ENCODE assay signal across 8 mouse cellular contexts in genomic region chr4:133754238-133754637, GRCm38 (mm10). TPM values are rescaled to one million over a fixed set of nuclear protein-coding genes. Genes with fewer than 3 reads are reported as not detected.
DNase-seq lines count a peak whose midpoint lies in the region; ATAC-seq and TF ChIP-seq lines count a peak whose summit lies in the region.

No protein-coding gene starts in this region.

- peak; percentile 95 for DNase-seq in 416B (ENCODE audit: low read depth)
- DNase-seq in adrenal gland, postnatal 4 days (ENCODE audit: low spot score in 2 of 2) = peak; percentile 93 to 97
- peak; percentile 99 to 100 for DNase-seq in heart, adult 2 months
- DNase-seq in kidney, adult 2 months = peak; percentile 99
- DNase-seq in limb, embryonic 11.5 days (ENCODE audit: low spot score) = peak; percentile 99
- DNase-seq in midbrain, embryonic 14.5 days = peak; percentile 98
- peak; percentile 99 for DNase-seq in spleen, adult 12 weeks (ENCODE audit: low spot score)

- H3K27ac ChIP-seq in embryonic facial prominence, embryonic 13.5 days = peak overlapping the region; percentile 100
- H3K27ac ChIP-seq in heart, adult 2 months = peak overlapping the region; percentile 98
- peak overlapping the region; percentile 79 for H3K27ac ChIP-seq in kidney, adult 2 months (ENCODE audit: insufficient read depth, low read depth, low read length)
- H3K27ac ChIP-seq in limb, embryonic 11.5 days (replicated peaks; ENCODE audit: low read depth, low read length) = peak overlapping the region; percentile 99
- peak overlapping the region; percentile 100 for H3K27ac ChIP-seq in midbrain, embryonic 14.5 days (replicated peaks; ENCODE audit: low read depth, low read length)

- peak; percentile 91 for TF ChIP-seq EP300 in heart, adult 2 months (IDR thresholded peaks at IDR 0.05; ENCODE audit: insufficient read depth, low read depth, low read length)

- intact Hi-C loops in heart, adult 2 months (cut with DNase I) = loop anchor here (1.0 kb wide), 1 partner anchor 59 kb away; no protein-coding TSS in a partner anchor

- no peaks in the 10 kb centered on the region for H3K27me3 ChIP-seq in embryonic facial prominence, embryonic 13.5 days
- no peaks in the 10 kb centered on the region for H3K27me3 ChIP-seq in heart, adult 2 months (ENCODE audit: control insufficient read depth, insufficient read depth, low read length)
- H3K27me3 ChIP-seq in kidney, adult 2 months (replicated peaks; ENCODE audit: control insufficient read depth, insufficient read depth, low read length) = no peaks in the 10 kb centered on the region
- H3K27me3 ChIP-seq in limb, embryonic 11.5 days (ENCODE audit: control insufficient read depth, insufficient read depth, low read length) = no peaks in the 10 kb centered on the region
- no peaks in the 10 kb centered on the region for H3K27me3 ChIP-seq in midbrain, embryonic 14.5 days (ENCODE audit: control insufficient read depth, insufficient read depth, low read length)

- peak; percentile 44 for TF ChIP-seq CTCF in heart, adult 2 months (IDR thresholded peaks at IDR 0.05)
- no peak for TF ChIP-seq CTCF in kidney, adult 2 months (conservative IDR thresholded peaks at IDR 0.05; ENCODE audit: insufficient read depth, insufficient read length, low read depth, low read length)

- H3K4me1 ChIP-seq in embryonic facial prominence, embryonic 13.5 days = peaks cover 37% of the 10 kb centered on the region
- peaks cover 12% of the 10 kb centered on the region for H3K4me1 ChIP-seq in heart, adult 2 months (ENCODE audit: control insufficient read depth, insufficient read depth, low read length)
- H3K4me1 ChIP-seq in kidney, adult 2 months (ENCODE audit: control insufficient read depth, insufficient read depth, low read length) = peaks cover 26% of the 10 kb centered on the region
- peaks cover 22% of the 10 kb centered on the region for H3K4me1 ChIP-seq in limb, embryonic 11.5 days (ENCODE audit: control insufficient read depth, insufficient read depth, low read length)
- peaks cover 35% of the 10 kb centered on the region for H3K4me1 ChIP-seq in midbrain, embryonic 14.5 days (ENCODE audit: control insufficient read depth, insufficient read depth, low read length)

- TF ChIP-seq POLR2A in heart, adult 2 months (IDR thresholded peaks at IDR 0.05; ENCODE audit: insufficient read depth, low read depth, low read length) = peak; percentile 58
- peak; percentile 58 for TF ChIP-seq POLR2A in kidney, adult 2 months (IDR thresholded peaks at IDR 0.05; ENCODE audit: low read depth, low read length)

- H3K9ac ChIP-seq in embryonic facial prominence, embryonic 13.5 days = peak overlapping the region; percentile 100
- H3K9ac ChIP-seq in heart, adult 2 months (ENCODE audit: low read depth, low read length) = peak overlapping the region; percentile 98
- H3K9ac ChIP-seq in limb, embryonic 11.5 days (ENCODE audit: low read length) = peak overlapping the region; percentile 100
- H3K9ac ChIP-seq in midbrain, embryonic 14.5 days (replicated peaks; ENCODE audit: low read length) = peak overlapping the region; percentile 100

- peaks cover 2% of the 10 kb centered on the region for H3K36me3 ChIP-seq in embryonic facial prominence, embryonic 13.5 days
- peaks cover 10% of the 10 kb centered on the region; the same call in 1 of the 2 replicates for H3K36me3 ChIP-seq in heart, adult 2 months (ENCODE audit: control insufficient read depth, insufficient read depth, low read length)
- H3K36me3 ChIP-seq in kidney, adult 2 months (ENCODE audit: control insufficient read depth, insufficient read depth, low read length) = no peaks in the 10 kb centered on the region
- H3K36me3 ChIP-seq in limb, embryonic 11.5 days (ENCODE audit: control insufficient read depth, insufficient read depth, low read length) = peaks cover under 1% of the 10 kb centered on the region
- H3K36me3 ChIP-seq in midbrain, embryonic 14.5 days (ENCODE audit: control insufficient read depth, insufficient read depth, low read length) = no peaks in the 10 kb centered on the region; the same call in 1 of the 2 replicates

- peak overlapping the region; percentile 88 for H3K4me2 ChIP-seq in embryonic facial prominence, embryonic 13.5 days
- H3K4me2 ChIP-seq in limb, embryonic 11.5 days (ENCODE audit: low read depth, severe bottlenecking) = peak overlapping the region; percentile 93
- peak overlapping the region; percentile 98 for H3K4me2 ChIP-seq in midbrain, embryonic 14.5 days (ENCODE audit: low read length)

- peak overlapping the region; percentile 100 for H3K4me3 ChIP-seq in embryonic facial prominence, embryonic 13.5 days
- peak overlapping the region; percentile 81 for H3K4me3 ChIP-seq in heart, adult 2 months
- peak overlapping the region; percentile 67 for H3K4me3 ChIP-seq in kidney, adult 2 months (ENCODE audit: insufficient read depth, low read depth, low read length)
- H3K4me3 ChIP-seq in limb, embryonic 11.5 days (ENCODE audit: low read depth, low read length) = peak overlapping the region; percentile 99
- peak overlapping the region; percentile 100 for H3K4me3 ChIP-seq in midbrain, embryonic 14.5 days (replicated peaks; ENCODE audit: low read depth, low read length)

- H3K9me3 ChIP-seq in embryonic facial prominence, embryonic 13.5 days = no peaks in the 10 kb centered on the region
- H3K9me3 ChIP-seq in limb, embryonic 11.5 days (ENCODE audit: control insufficient read depth, low read length) = no peaks in the 10 kb centered on the region
- H3K9me3 ChIP-seq in midbrain, embryonic 14.5 days (ENCODE audit: control insufficient read depth, low read length) = no peaks in the 10 kb centered on the region

- peaks cover 9% of the 10 kb centered on the region for H3K79me2 ChIP-seq in heart, adult 2 months (replicated peaks; ENCODE audit: control insufficient read depth, insufficient read depth, low read length)

- WGBS in embryonic facial prominence, embryonic 13.5 days = under 1% methylated on average over 45 of the region's 50 CpGs
- under 1% methylated on average over 39 of the region's 50 CpGs for WGBS in heart, adult 2 months
- WGBS in kidney, adult 2 months = under 1% methylated on average over 39 of the region's 50 CpGs
- WGBS in limb, embryonic 11.5 days = 0% methylated on average over 33 of the region's 50 CpGs
- WGBS in midbrain, embryonic 14.5 days = under 1% methylated on average over 45 of the region's 50 CpGs

- peak; percentile 85 for ATAC-seq in embryonic facial prominence, embryonic 13.5 days (ENCODE audit: insufficient number of reproducible peaks, insufficient read depth, low FRiP score, low TSS enrichment, low read depth)
- peak; percentile 79 for ATAC-seq in limb, embryonic 11.5 days (ENCODE audit: insufficient number of reproducible peaks, low FRiP score, low TSS enrichment, low read depth)
- ATAC-seq in midbrain, embryonic 14.5 days (ENCODE audit: low FRiP score, low TSS enrichment) = peak; percentile 87

RNA-seq across cellular contexts. Expression of gene Arid1a, which starts 2.3 kb away (rescaled TPM):
- 10 to 100 TPM; 77.3 to 89.1 TPM for total RNA-seq in adrenal gland, postnatal 4 days (2021)
- 36.0 and 36.4 TPM in 2 replicates for polyA plus RNA-seq in embryonic facial prominence, embryonic 13.5 days (2015; fragmentation: Nextera tagmentation; extraction: Ambion mirVana)
- 10 to 100 TPM; 34.2 to 38.0 TPM for total RNA-seq in heart, adult 2 months (2021)
- polyA plus RNA-seq in heart, adult 2 months (2012; rRNA removed) = 27.8 and 28.1 TPM in 2 replicates
- 40.5 and 43.7 TPM in 2 replicates for polyA plus RNA-seq in kidney, adult 2 months (2012; rRNA removed)
- polyA plus RNA-seq in limb, embryonic 11.5 days (2014; fragmentation: Nextera tagmentation; extraction: Ambion mirVana) = 46.2 and 50.3 TPM in 2 replicates
- polyA plus RNA-seq in midbrain, embryonic 14.5 days (2014; fragmentation: Nextera tagmentation; extraction: Ambion mirVana) = 38.5 and 46.7 TPM in 2 replicates

Comparison
In these comparisons a context has a peak if more than half of its experiments do, and no peak if none do; other contexts are left out.
1. Peak in every context shown above with its lines: DNase-seq, ATAC-seq, H3K4me3 ChIP-seq and H3K27ac ChIP-seq.